Mouse (Mus musculus) embryonic fibroblast, embryonic 13.5 days (primary cell): ENCODE measurements around the gene Bcat1.

ENCODE experiments used
- CTCF ChIP-seq: IDR thresholded peaks from 2 replicates; pipeline ENCODE4 v1.5.1; 2011; ENCODE audit warnings: mild to moderate bottlenecking, control low read depth, low read length, moderate library complexity, borderline replicate concordance; ENCODE audit not compliant: insufficient read depth
- POLR2A ChIP-seq: IDR thresholded peaks from 2 replicates; pipeline ENCODE4 v1.6.1; 2011; ENCODE audit warnings: low read depth, mild to moderate bottlenecking, control low read depth, low read length, moderate library complexity

DNA sequence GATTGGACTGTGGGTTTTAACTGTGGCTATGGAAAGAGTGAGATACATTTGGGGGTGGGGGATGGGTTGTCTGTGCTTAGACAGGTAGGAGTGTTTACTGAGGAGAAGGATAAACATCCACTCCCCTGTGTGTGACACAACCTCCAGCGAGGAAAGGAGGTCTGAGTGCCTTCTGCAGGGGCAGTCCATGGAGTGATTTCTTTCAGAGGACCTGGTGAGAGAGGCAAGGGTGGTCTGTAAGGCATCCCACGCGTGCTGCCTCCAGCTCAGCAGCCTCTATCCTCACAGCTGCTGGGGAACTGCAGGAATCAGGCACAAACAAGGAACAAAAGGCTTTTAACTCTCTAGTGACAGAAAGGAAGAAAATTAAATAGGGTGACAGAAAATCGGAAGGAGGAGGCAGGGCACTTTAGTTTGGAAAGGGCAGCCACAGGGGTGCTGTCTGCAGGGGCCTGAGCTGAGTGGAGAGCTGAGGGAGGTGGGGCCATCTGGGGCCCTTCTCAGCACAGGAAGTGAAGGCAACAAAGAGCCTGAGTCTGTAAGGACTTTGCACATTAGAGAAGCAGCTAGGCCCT is 40.2 kb upstream of the Bcat1 start:
- TF ChIP-seq CTCF: no peak
- no peak for TF ChIP-seq POLR2A
